Mouse (Mus musculus): ENCODE results near the gene H2-M1. TPM values are rescaled to one million over a fixed set of nuclear protein-coding genes. Genes with fewer than 3 reads are reported as not detected.

H2-M1 gene
- not detected for polyA plus RNA-seq (2014; fragmentation: Illumina TruSeq; extraction: RNeasy Lipid Tissue Mini Kit (QIAGEN cat#74804); ENCODE audit: low replicate concordance)

DNA sequence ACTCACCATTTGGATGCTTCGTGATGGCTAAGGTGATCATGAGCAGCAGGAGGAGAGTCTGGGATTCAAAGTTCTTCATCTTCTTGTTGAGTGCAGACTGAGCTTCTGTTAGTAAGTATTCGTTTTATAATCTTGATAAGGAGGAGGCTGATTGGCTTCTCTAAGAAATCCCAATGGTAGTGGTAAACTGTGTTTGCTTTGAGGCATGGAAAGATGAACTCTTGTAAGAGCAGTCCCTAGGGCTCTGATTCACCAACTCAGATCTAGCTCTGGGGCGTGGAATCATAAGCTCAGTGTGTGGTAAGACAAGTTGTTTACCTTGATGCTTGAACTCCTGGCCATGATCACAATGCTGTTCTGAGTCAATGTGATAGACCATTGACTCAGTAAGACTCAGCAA, at the start of gene H2-M1:
TSS of gene H2-M1 (minus strand) at position 101 of the 400 bp plus-strand sequence.

DNA sequence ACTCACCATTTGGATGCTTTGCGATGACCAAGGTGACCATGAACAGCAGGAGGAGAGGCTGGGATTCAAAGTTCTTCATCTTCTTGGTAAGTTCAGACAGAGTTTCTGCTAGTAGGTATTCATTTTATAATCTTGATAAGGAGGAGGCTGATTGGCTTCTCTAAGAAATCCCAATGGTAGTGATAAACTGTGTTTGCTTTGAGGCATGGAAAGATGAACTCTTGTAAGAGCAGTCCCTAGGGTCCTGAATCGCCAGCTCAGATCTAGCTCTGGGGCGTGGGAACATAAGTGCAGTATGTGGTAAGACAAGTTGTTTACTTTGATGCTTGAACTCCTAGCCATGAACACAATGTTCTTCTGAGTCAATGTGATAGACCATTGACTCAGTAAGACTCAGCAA, 29.5 kb downstream of the H2-M1 start, which contains the start of gene H2-M9:
TSS of gene H2-M9 (minus strand) at position 101 of the 400 bp plus-strand sequence.

Other genes with a start within 250 kb of the H2-M1 start
- gene H2-M10.4, start 209.9 kb downstream of the H2-M1 start, polyA plus RNA-seq (2014; fragmentation: Illumina TruSeq; extraction: RNeasy Lipid Tissue Mini Kit (QIAGEN cat#74804); ENCODE audit: low replicate concordance): not detected
- not detected for gene H2-M11, start 125.1 kb downstream of the H2-M1 start, polyA plus RNA-seq (2014; fragmentation: Illumina TruSeq; extraction: RNeasy Lipid Tissue Mini Kit (QIAGEN cat#74804); ENCODE audit: low replicate concordance)
- 2.3 TPM for gene H2-M9, start 29.6 kb downstream of the H2-M1 start, polyA plus RNA-seq (2014; fragmentation: Illumina TruSeq; extraction: RNeasy Lipid Tissue Mini Kit (QIAGEN cat#74804); ENCODE audit: low replicate concordance)
- not detected for gene H2-M10.5, start 100.7 kb upstream of the H2-M1 start, polyA plus RNA-seq (2014; fragmentation: Illumina TruSeq; extraction: RNeasy Lipid Tissue Mini Kit (QIAGEN cat#74804); ENCODE audit: low replicate concordance)
- gene H2-M10.6, start 140.0 kb upstream of the H2-M1 start, polyA plus RNA-seq (2014; fragmentation: Illumina TruSeq; extraction: RNeasy Lipid Tissue Mini Kit (QIAGEN cat#74804); ENCODE audit: low replicate concordance): not detected
- gene Trim26, start 164.9 kb upstream of the H2-M1 start, polyA plus RNA-seq (2014; fragmentation: Illumina TruSeq; extraction: RNeasy Lipid Tissue Mini Kit (QIAGEN cat#74804); ENCODE audit: low replicate concordance): 29.4 TPM
- gene Trim15, start 195.0 kb upstream of the H2-M1 start, polyA plus RNA-seq (2014; fragmentation: Illumina TruSeq; extraction: RNeasy Lipid Tissue Mini Kit (QIAGEN cat#74804); ENCODE audit: low replicate concordance): 9.4 TPM
- not detected for gene Trim10, start 197.4 kb upstream of the H2-M1 start, polyA plus RNA-seq (2014; fragmentation: Illumina TruSeq; extraction: RNeasy Lipid Tissue Mini Kit (QIAGEN cat#74804); ENCODE audit: low replicate concordance)
- gene Trim40, start 217.9 kb upstream of the H2-M1 start, polyA plus RNA-seq (2014; fragmentation: Illumina TruSeq; extraction: RNeasy Lipid Tissue Mini Kit (QIAGEN cat#74804); ENCODE audit: low replicate concordance): 86.2 TPM
- gene Trim31, start 225.9 kb upstream of the H2-M1 start, polyA plus RNA-seq (2014; fragmentation: Illumina TruSeq; extraction: RNeasy Lipid Tissue Mini Kit (QIAGEN cat#74804); ENCODE audit: low replicate concordance): 166 TPM